Mouse (Mus musculus): Measurements from ENCODE around the gene Ccdc13. TPM values are rescaled to one million over a fixed set of nuclear protein-coding genes. Genes with fewer than 3 reads are reported as not detected.

The Ccdc13 gene
- polyA plus RNA-seq, 1 experiment from 2014 or later, result 2.7 TPM

DNA sequence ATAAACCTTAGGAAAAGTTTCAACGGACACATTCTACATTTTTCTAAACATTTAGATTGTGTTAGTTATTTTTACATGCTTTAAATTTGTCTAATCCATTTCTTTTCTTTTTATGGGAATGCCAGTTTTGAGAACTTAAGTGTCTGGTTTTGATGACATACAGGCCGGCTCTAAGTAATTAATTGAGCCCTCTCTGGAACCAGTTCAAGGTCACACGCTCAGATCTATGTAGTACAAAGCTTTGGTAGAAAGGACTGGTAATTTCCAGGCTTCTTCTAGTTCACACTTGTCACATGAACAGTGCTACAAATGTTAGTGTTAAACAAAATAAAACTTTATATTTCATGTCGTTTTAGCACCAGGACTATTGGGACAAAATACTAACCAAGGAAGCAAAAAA, 25.6 kb upstream of the Ccdc13 start:
- H3K9me3 ChIP-seq, result no peaks in the 10 kb centered on the region
- 78% methylated on average over 4 of the region's 4 CpGs for WGBS
- H3K27me3 ChIP-seq (ENCODE audit: poor library complexity, severe bottlenecking), result no peaks in the 10 kb centered on the region

DNA sequence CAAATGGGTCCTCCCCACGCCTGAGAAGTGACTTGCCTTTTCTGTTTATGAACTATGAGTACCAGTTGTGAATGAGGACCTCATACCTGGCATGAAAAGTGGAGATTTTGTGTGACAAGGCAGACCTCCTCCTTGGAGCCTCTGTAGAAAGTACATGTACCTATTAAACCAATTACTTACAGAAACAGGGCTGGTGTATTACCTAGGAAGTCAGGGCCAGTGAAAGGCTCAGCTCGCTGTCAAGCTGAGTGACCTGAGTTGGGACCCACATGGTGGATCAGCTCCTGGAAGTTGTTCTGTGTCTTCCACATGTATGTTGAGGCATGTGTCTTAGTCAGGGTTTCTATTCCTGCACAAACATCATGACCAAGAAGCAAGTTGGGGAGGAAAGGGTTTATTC, 21.7 kb upstream of the Ccdc13 start:
- WGBS, result 84% methylated on average over 2 of the region's 2 CpGs

More for the DNA sequence above, 25.6 kb upstream of the Ccdc13 start:
- Histone ChIP-seq H3K36me3 (replicated peaks) (0 out of 2 replicates have a peak, but pooled peaks cover 1% of the 10 kb centered on the region), H3K4me1 (peaks cover 7% of the 10 kb centered on the region), H3K27ac (no peak overlapping the region), H3K4me3 (no peak overlapping the region)
- DNase-seq (ENCODE audit: extremely low spot score, low spot score), result no peak

DNA sequence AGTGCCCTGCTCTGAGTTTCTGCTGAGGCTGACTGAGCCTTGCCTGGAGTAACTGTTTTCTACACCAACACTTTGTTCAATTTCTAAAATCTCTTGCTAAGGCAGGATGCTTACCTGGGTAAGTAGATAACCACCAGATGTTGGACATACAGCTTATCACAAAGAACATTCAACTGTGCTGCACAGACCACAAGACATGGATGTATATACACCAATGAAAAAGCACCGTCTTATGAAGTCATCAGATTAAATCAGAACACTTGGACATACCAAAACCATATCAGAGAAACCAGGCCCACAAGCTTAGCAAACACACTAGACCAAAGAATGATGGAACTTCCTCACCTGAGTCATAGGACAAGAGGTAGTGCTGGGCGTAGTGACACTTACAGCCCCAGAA, 20.1 kb upstream of the Ccdc13 start:
- Histone ChIP-seq H3K9me3 (no peaks in the 10 kb centered on the region), H3K36me3 (replicated peaks) (peaks cover 12% of the 10 kb centered on the region), H3K27me3 (ENCODE audit: poor library complexity, severe bottlenecking) (no peaks in the 10 kb centered on the region), H3K4me1 (peaks cover 30% of the 10 kb centered on the region), H3K27ac (no peak overlapping the region), H3K4me3 (no peak overlapping the region)
- DNase-seq (ENCODE audit: extremely low spot score, low spot score), result no peak
- WGBS, result 89% methylated on average over 2 of the region's 2 CpGs

More for the DNA sequence above, 21.7 kb upstream of the Ccdc13 start:
- Histone ChIP-seq H3K36me3 (replicated peaks) (peaks cover 9% of the 10 kb centered on the region; the same call in 1 of the 2 replicates), H3K9me3 (no peaks in the 10 kb centered on the region), H3K4me1 (peaks cover 27% of the 10 kb centered on the region), H3K27ac (no peak overlapping the region), H3K4me3 (no peak overlapping the region), H3K27me3 (ENCODE audit: poor library complexity, severe bottlenecking) (no peaks in the 10 kb centered on the region)
- DNase-seq (ENCODE audit: extremely low spot score, low spot score), result no peak

DNA sequence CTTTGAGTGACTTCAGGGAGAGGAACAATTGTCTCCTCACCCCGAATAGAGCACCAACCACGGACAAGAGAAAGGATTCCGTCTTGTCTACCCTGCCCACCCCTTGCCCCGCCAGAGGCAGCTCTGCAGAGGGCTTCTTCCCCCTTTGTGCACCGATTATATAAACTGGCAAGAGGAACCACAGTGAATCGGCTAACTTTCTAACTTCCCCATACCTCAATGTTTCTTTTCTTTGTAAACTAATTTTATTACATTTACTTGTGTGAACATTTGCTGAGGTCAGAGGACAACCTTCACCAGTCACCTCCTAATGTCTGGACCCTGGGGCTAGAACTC, 18.9 kb upstream of the Ccdc13 start, which contains the start of gene Higd1a:
Gene Higd1a, minus strand, starts transcription at position 210 of the 336 bp plus-strand sequence.
- H3K9me3 ChIP-seq, result no peaks in the 10 kb centered on the region
- H3K27me3 ChIP-seq (ENCODE audit: poor library complexity, severe bottlenecking), result no peaks in the 10 kb centered on the region
- peaks cover 30% of the 10 kb centered on the region for H3K4me1 ChIP-seq
- peak within 1 kb of the TSS; percentile 97 for H3K27ac ChIP-seq
- peaks cover 23% of the 10 kb centered on the region for H3K36me3 ChIP-seq (replicated peaks)
- no peak for DNase-seq (ENCODE audit: extremely low spot score, low spot score)
- WGBS, result 14% methylated on average over 6 of the region's 6 CpGs
- peak within 1 kb of the TSS; percentile 94 for H3K4me3 ChIP-seq

DNA sequence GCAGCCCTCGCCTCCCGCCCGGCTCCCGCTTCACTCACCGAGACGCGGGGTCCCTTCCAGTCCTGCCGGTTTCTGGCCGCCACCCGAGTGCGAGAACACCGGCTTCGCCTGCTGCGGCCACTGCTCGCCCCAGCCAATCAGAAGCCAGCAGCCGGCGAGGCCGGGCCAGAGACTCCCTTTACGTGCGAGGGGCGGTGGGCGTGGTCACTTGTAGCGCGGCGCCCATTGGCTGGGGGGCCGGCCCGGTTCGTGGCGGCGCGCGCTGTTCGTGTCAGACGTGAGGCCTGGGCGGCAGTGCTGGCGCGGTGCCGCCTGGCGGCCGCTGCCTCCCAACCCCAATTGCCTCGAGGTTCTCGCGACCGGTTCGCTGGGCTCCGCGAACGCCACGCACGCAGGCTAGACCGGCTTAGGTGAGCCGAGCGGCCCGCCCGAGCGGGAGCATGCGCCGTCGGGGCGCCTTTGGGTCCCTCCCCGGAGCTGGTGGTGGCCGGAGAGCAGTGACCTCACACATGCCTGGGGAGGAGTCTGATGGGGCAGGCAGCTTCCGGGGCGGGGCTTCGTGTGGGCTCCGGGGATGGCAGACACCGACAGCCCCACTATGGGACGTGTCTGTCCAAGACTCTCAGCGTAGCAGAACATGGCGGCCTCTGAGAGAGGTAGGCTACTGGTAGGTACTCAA, 18.4 kb upstream of the Ccdc13 start:
- peak; percentile 98 for DNase-seq (ENCODE audit: extremely low spot score, low spot score)
- WGBS, result under 1% methylated on average over 70 of the region's 70 CpGs
- peaks cover 27% of the 10 kb centered on the region for H3K36me3 ChIP-seq (replicated peaks)

DNA sequence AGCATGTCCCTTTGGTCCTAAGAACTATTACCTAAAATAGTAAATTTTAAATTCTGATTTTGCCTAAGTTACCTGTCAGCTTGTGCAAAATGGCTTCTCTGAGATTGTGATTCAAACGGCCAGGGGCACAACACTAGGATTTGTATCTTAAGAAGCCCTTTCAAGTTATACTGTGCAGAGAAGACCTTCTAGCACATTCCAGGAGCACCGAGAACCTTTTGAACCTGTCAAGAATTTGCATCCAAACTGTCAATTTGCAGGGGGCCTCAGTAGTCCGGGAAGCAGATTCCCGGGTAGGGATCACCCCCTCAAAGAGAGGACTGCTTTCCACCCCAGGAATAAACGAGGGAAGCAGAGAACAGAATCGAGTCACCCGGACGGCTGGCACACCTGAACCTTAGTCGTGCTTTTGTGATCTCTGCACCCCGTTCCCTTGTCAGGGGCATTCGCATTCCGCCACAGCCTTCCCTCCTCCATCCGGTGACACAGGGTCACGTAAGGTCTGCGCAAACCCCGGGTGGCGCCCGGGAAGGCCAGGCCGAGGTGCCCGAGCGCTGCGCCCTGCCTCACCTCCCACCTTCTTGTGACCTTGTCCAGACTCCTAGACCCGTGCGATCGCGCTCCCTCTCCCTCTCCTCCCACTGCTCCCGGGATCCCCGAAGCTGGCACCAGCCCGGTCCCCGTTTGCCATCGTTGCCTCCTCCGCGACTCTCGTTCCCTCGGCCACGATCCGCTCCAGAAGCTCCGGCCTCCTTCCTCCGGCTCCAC, 17.6 kb upstream of the Ccdc13 start:
- DNase-seq (ENCODE audit: extremely low spot score, low spot score), result no peak
- Histone ChIP-seq H3K27me3 (ENCODE audit: poor library complexity, severe bottlenecking) (no peaks in the 10 kb centered on the region), H3K36me3 (replicated peaks) (peaks cover 34% of the 10 kb centered on the region), H3K27ac (peak overlapping the region; percentile 97), H3K4me1 (peaks cover 30% of the 10 kb centered on the region), H3K4me3 (peak overlapping the region; percentile 94), H3K9me3 (no peaks in the 10 kb centered on the region)
- 2% methylated on average over 39 of the region's 39 CpGs for WGBS

More for the DNA sequence above, 18.4 kb upstream of the Ccdc13 start:
- H3K4me3 ChIP-seq, result peak overlapping the region; percentile 94
- H3K9me3 ChIP-seq, result no peaks in the 10 kb centered on the region
- H3K4me1 ChIP-seq, result peaks cover 30% of the 10 kb centered on the region
- peak overlapping the region; percentile 97 for H3K27ac ChIP-seq
- H3K27me3 ChIP-seq (ENCODE audit: poor library complexity, severe bottlenecking), result no peaks in the 10 kb centered on the region

DNA sequence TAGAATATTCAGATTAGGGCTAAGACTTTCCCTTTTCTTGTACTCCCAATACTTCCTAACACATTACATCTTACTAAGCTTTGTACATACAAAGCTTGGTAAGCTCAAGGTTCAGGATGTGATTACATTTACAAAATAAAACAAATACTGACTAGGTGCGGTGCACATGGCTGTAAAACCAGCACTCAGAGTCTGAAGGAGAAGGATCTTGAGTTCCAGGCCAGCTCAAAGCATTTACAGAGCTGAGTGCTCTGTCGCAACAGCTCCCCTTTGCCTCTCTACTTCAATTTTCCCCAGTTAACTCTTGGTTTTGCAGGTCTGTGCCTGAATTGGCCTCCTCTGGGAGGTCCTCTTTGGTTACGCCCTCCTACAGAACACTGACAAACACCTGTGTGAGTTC, 15.0 kb upstream of the Ccdc13 start:
- DNase-seq (ENCODE audit: extremely low spot score, low spot score), result no peak
- H3K27me3 ChIP-seq (ENCODE audit: poor library complexity, severe bottlenecking), result no peaks in the 10 kb centered on the region
- H3K9me3 ChIP-seq, result no peaks in the 10 kb centered on the region
- WGBS, result 94% methylated on average over 3 of the region's 3 CpGs
- H3K36me3 ChIP-seq (replicated peaks), result peaks cover 52% of the 10 kb centered on the region
- peaks cover 30% of the 10 kb centered on the region for H3K4me1 ChIP-seq
- H3K27ac ChIP-seq, result no peak overlapping the region
- no peak overlapping the region for H3K4me3 ChIP-seq

DNA sequence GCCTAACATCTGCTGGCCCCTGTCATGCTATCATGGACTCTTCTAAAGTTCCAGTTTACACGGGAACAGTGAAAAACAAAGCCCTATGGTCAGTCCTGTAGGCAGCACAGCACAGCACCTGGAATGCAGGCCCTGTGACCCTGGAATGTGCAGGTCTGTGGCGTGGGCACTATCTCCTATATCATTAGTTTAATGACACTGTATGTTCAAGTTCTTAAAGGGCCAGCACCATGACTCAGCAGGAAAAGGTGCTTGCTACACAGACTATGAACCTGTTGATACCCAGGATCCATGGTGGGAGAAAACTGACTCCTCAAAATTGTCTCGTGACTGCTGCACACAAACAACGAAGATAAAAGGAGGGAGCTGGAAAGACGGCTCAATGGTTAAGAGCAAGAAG, 8.6 kb upstream of the Ccdc13 start:
- Histone ChIP-seq H3K4me1 (no peaks in the 10 kb centered on the region), H3K27ac (no peak overlapping the region), H3K27me3 (ENCODE audit: poor library complexity, severe bottlenecking) (no peaks in the 10 kb centered on the region), H3K36me3 (replicated peaks) (peaks cover 61% of the 10 kb centered on the region), H3K4me3 (no peak overlapping the region), H3K9me3 (peaks cover 5% of the 10 kb centered on the region; the same call in 1 of the 2 replicates)
- 84% methylated on average over 5 of the region's 5 CpGs for WGBS
- no peak for DNase-seq (ENCODE audit: extremely low spot score, low spot score)

DNA sequence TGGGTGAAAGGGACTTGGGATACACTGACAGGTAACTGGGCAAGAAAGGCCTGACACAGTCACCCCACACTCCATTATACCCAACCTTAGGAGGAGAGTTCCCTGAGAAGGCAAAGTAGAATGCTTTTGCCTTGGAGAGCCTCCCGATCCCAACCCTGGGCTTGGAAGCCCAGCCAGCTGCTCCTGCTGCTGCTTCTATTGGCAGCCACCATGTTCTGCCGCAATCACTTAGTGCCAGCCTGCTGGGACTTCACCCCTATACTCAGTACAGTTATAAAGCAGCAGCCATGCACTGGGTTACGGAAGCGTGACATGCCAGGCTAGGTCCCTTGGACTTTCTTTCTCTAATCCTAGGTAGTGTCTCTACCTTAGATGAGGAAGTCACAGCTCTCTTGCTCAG, 7.9 kb upstream of the Ccdc13 start:
- peaks cover 55% of the 10 kb centered on the region for H3K36me3 ChIP-seq (replicated peaks)
- H3K9me3 ChIP-seq, result peaks cover 5% of the 10 kb centered on the region; the same call in 1 of the 2 replicates
- 96% methylated on average over 4 of the region's 4 CpGs for WGBS
- DNase-seq (ENCODE audit: extremely low spot score, low spot score), result no peak
- no peak overlapping the region for H3K27ac ChIP-seq
- H3K4me3 ChIP-seq, result no peak overlapping the region
- no peaks in the 10 kb centered on the region for H3K27me3 ChIP-seq (ENCODE audit: poor library complexity, severe bottlenecking)
- H3K4me1 ChIP-seq, result no peaks in the 10 kb centered on the region

DNA sequence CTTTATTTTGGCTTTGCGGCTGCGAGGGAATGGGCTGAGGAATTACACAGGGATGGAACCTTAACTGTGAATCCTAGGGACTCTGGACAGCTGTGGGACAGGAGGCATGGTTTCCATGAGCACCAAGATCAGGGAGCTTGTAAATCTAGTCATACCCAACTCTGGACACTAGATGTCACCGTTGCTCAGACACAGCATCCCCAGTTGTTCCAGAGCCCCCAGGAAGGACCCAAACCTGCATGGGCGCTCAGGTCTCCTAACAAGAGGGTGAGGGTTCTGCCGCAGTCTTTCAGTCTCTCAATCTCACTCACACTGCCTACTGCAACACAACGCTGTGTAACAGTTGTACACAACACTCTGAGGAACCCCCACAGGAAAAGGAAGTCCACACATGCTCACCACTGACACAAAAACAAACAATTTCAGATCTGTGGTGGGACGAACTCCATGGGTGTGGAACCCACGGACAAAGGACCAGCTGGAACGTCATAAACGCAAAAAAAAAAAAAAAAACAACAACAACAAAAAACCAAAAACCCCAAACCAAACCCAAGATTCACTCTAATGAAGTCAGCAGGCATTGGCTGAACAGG, 7.4 kb upstream of the Ccdc13 start:
- Histone ChIP-seq H3K4me3 (no peak overlapping the region), H3K9me3 (peaks cover 5% of the 10 kb centered on the region; the same call in 1 of the 2 replicates), H3K27ac (no peak overlapping the region), H3K4me1 (no peaks in the 10 kb centered on the region), H3K36me3 (replicated peaks) (peaks cover 50% of the 10 kb centered on the region), H3K27me3 (ENCODE audit: poor library complexity, severe bottlenecking) (no peaks in the 10 kb centered on the region)
- peak; percentile 28 for DNase-seq (ENCODE audit: extremely low spot score, low spot score)
- 60% methylated on average over 10 of the region's 10 CpGs for WGBS

DNA sequence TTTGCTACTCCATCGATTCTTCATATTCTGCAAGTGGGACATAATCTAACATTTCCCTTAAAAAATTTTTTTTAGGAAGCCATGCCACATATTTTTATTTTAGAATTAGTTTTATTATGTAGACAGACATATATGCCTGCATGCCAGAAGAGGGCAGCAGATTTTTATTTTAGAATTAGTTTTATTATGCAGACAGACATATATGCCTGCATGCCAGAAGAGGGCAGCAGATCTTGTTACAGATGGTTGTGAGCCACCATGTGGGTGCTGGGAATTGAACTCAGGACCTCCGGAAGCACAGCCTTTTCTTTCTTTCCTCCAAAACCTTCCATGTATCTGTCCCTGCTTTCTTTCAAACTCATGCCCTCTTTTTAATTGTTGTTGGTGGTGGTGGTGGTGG, 3.7 kb upstream of the Ccdc13 start:
- 88% methylated on average over 2 of the region's 2 CpGs for WGBS
- no peak for DNase-seq (ENCODE audit: extremely low spot score, low spot score)
- peaks cover 5% of the 10 kb centered on the region; the same call in 1 of the 2 replicates for H3K9me3 ChIP-seq
- peaks cover 13% of the 10 kb centered on the region for H3K36me3 ChIP-seq (replicated peaks)
- H3K27ac ChIP-seq, result no peak overlapping the region
- H3K27me3 ChIP-seq (ENCODE audit: poor library complexity, severe bottlenecking), result peaks cover 19% of the 10 kb centered on the region; the same call in 1 of the 2 replicates
- peaks cover 13% of the 10 kb centered on the region for H3K4me1 ChIP-seq
- no peak overlapping the region for H3K4me3 ChIP-seq

DNA sequence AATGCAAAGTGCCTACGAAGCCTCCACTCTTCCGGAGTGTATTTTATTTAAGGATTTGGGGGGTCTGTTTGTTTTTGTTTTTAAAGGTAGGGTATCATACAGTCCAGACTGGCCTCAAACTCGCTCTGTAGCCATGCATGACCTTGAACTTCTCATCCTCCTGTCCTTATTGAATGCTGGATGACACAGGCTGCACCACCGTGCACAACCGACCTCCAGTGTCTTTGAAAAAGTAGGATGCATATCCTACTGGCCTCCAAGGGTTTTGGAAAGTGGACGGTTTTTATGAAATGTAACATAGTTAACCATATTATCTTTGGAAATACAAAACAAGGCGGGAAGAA, 333 bp upstream of the Ccdc13 start:
- H3K4me1 ChIP-seq, result peaks cover 13% of the 10 kb centered on the region
- peaks cover 12% of the 10 kb centered on the region for H3K9me3 ChIP-seq
- no peak for DNase-seq (ENCODE audit: extremely low spot score, low spot score)
- peak overlapping the region; percentile 85 for H3K27ac ChIP-seq
- peaks cover 3% of the 10 kb centered on the region; the same call in 1 of the 2 replicates for H3K36me3 ChIP-seq (replicated peaks)
- H3K4me3 ChIP-seq, result peak overlapping the region; percentile 69
- WGBS, result 41% methylated on average over 7 of the region's 7 CpGs
- H3K27me3 ChIP-seq (ENCODE audit: poor library complexity, severe bottlenecking), result peaks cover 19% of the 10 kb centered on the region; the same call in 1 of the 2 replicates

DNA sequence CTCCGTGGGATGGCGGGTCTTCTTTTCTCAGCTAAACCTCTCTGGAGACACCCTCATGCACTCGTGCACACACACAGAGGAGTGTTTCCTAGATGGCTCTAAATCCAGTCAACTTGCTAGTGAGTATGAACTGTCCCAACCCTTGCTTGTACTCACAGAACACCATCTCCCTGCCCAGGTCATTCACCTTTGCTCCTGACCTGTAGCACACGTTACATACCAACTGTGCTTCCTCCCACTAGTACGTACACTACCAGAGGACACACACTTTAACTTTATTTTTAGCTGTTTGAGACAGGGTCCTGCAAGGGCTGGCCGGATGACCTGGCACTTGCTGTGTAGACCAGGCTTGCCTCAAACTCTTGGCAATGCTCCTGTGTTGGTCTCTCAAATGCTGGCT, 1.3 kb downstream of the Ccdc13 start:
- peaks cover 13% of the 10 kb centered on the region for H3K4me1 ChIP-seq
- no peak overlapping the region for H3K27ac ChIP-seq
- H3K9me3 ChIP-seq, result peaks cover 8% of the 10 kb centered on the region
- DNase-seq (ENCODE audit: extremely low spot score, low spot score), result no peak
- 91% methylated on average over 6 of the region's 6 CpGs for WGBS
- H3K27me3 ChIP-seq (ENCODE audit: poor library complexity, severe bottlenecking), result peaks cover 19% of the 10 kb centered on the region; the same call in 1 of the 2 replicates
- no peak overlapping the region for H3K4me3 ChIP-seq
- H3K36me3 ChIP-seq (replicated peaks), result peaks cover 3% of the 10 kb centered on the region; the same call in 1 of the 2 replicates

Measured in forebrain, embryonic 10.5 days (tissue).